In genomic region chr11:101118105-101118504, GRCm38 (mm10) we compare ENCODE assay signal across 9 mouse cellular contexts. TPM values are rescaled to one million over a fixed set of nuclear protein-coding genes. Genes with fewer than 3 reads are reported as not detected.
A peak's percentile ranks its signal among the peaks of the same experiment; 100 is the strongest.
DNase-seq lines count a peak whose midpoint lies in the region; ATAC-seq and TF ChIP-seq lines count a peak whose summit lies in the region.
"Had no signal": no experiment of that assay in that cellular context is flagged by ENCODE, and none has a peak within 500 bp of the region (broad histone marks: within the 10 kb centered on the region; RNA-seq: fewer than 3 reads in every experiment).

No protein-coding gene starts in this region.

- TF ChIP-seq POLR2A in thymus, adult 2 months (IDR thresholded peaks at IDR 0.05; ENCODE audit: control insufficient read depth, extremely low read depth, insufficient read depth, low read length, poor library complexity) = no peak

- H3K4me2 ChIP-seq in liver, embryonic 11.5 days = peak overlapping the region; percentile 83

- peak overlapping the region; percentile 3; the same call in 1 of the 2 replicates for H3K27ac ChIP-seq in thymus, adult 2 months (ENCODE audit: control insufficient read depth, insufficient read depth, low read length)
- no peak overlapping the region for H3K27ac ChIP-seq in liver, embryonic 11.5 days (ENCODE audit: low read depth, low read length)

- no peak for TF ChIP-seq CTCF in thymus, adult 2 months (IDR thresholded peaks at IDR 0.05; ENCODE audit: borderline replicate concordance, control insufficient read depth, extremely low read depth, insufficient read depth, low read length, poor library complexity)

- 26% methylated on average over 4 of the region's 4 CpGs for WGBS in thymus, adult 2 months
- 21% methylated on average over 4 of the region's 4 CpGs for WGBS in liver, embryonic 11.5 days

- H3K27me3 ChIP-seq in thymus, adult 2 months (ENCODE audit: control insufficient read depth, insufficient read depth, low read length) = no peaks in the 10 kb centered on the region
- H3K27me3 ChIP-seq in liver, embryonic 11.5 days (replicated peaks; ENCODE audit: control insufficient read depth, insufficient read depth, low read length) = no peaks in the 10 kb centered on the region

- peak; percentile 21 for DNase-seq in cerebellum, adult 11-12 months
- no peak for DNase-seq in cerebellum, adult 9-11 months
- DNase-seq in thymus, adult 2 months = no peak
- DNase-seq in thymus, postnatal 10 days (ENCODE audit: low spot score in 2 of 2) = no peak
- DNase-seq in liver, embryonic 11.5 days (ENCODE audit: low spot score) = no peak
- DNase-seq in yolk sac, embryonic 10.5 days (ENCODE audit: low spot score) = peak; percentile 63
- no peak for DNase-seq in spleen, postnatal 14 days (ENCODE audit: low spot score in 2 of 2)
- no peak for DNase-seq in kidney, postnatal 14 days
- DNase-seq: right cerebral cortex, adult 18-20 months had no signal

- no peaks in the 10 kb centered on the region; the same call in 1 of the 2 replicates for H3K36me3 ChIP-seq in thymus, adult 2 months (ENCODE audit: control insufficient read depth, insufficient read depth, low read length)
- no peaks in the 10 kb centered on the region for H3K36me3 ChIP-seq in liver, embryonic 11.5 days (ENCODE audit: control insufficient read depth, insufficient read depth, low read length)

- H3K4me1 ChIP-seq in thymus, adult 2 months (replicated peaks; ENCODE audit: control insufficient read depth, insufficient read depth, low read length) = peaks cover 12% of the 10 kb centered on the region
- peaks cover 18% of the 10 kb centered on the region for H3K4me1 ChIP-seq in liver, embryonic 11.5 days (replicated peaks; ENCODE audit: control insufficient read depth, insufficient read depth, low read length)

- H3K9ac ChIP-seq in liver, embryonic 11.5 days (ENCODE audit: low read depth, low read length) = peak overlapping the region; percentile 90; the same call in 1 of the 2 replicates

- no peak for ATAC-seq in liver, embryonic 11.5 days (replicated peaks; ENCODE audit: low FRiP score)

- no peaks in the 10 kb centered on the region for H3K9me3 ChIP-seq in liver, embryonic 11.5 days (ENCODE audit: control insufficient read depth, low read length)

- H3K4me3 ChIP-seq in thymus, adult 2 months (ENCODE audit: control insufficient read depth, insufficient read depth, low read length) = no peak overlapping the region
- peak overlapping the region; percentile 98 for H3K4me3 ChIP-seq in liver, embryonic 11.5 days (ENCODE audit: low read depth, low read length)

RNA-seq across cellular contexts. Expression of gene Retreg3, which starts 1.6 kb away (rescaled TPM):
- polyA plus RNA-seq in thymus, adult 2 months (2012; rRNA removed) = 118 and 130 TPM in 2 replicates
- polyA plus RNA-seq in liver, embryonic 11.5 days (2014; fragmentation: Nextera tagmentation; extraction: Ambion mirVana) = 11.5 and 12.2 TPM in 2 replicates

RNA-seq across cellular contexts. Expression of gene Tubg1, which starts 1.6 kb away (rescaled TPM):
- polyA plus RNA-seq in thymus, adult 2 months (2012; rRNA removed) = 50.3 and 67.4 TPM in 2 replicates
- 82.3 and 85.3 TPM in 2 replicates for polyA plus RNA-seq in liver, embryonic 11.5 days (2014; fragmentation: Nextera tagmentation; extraction: Ambion mirVana)

RNA-seq across cellular contexts. Expression of gene Psmc3ip, which starts 22.9 kb away (rescaled TPM):
- 6.0 and 6.1 TPM in 2 replicates for polyA plus RNA-seq in thymus, adult 2 months (2012; rRNA removed)
- polyA plus RNA-seq in liver, embryonic 11.5 days (2014; fragmentation: Nextera tagmentation; extraction: Ambion mirVana) = 40.7 and 42.8 TPM in 2 replicates

RNA-seq across cellular contexts. Expression of gene Mlx, which starts 31.0 kb away (rescaled TPM):
- polyA plus RNA-seq in thymus, adult 2 months (2012; rRNA removed) = 79.1 and 110 TPM in 2 replicates
- polyA plus RNA-seq in liver, embryonic 11.5 days (2014; fragmentation: Nextera tagmentation; extraction: Ambion mirVana) = 45.3 and 45.6 TPM in 2 replicates

RNA-seq across cellular contexts. Expression of gene Coasy, which starts 35.7 kb away (rescaled TPM):
- 68.5 and 74.2 TPM in 2 replicates for polyA plus RNA-seq in thymus, adult 2 months (2012; rRNA removed)
- 43.3 and 45.8 TPM in 2 replicates for polyA plus RNA-seq in liver, embryonic 11.5 days (2014; fragmentation: Nextera tagmentation; extraction: Ambion mirVana)

Comparison
In these comparisons a context has a peak if more than half of its experiments do, and no peak if none do; other contexts are left out.
1. DNase-seq: peak in cerebellum, adult 11-12 months (single experiment) and yolk sac, embryonic 10.5 days (single experiment); none in cerebellum, adult 9-11 months (single experiment), thymus, adult 2 months (single experiment), thymus, postnatal 10 days (0 of 2), liver, embryonic 11.5 days (single experiment), spleen, postnatal 14 days (0 of 2) and kidney, postnatal 14 days (single experiment).